Mouse (Mus musculus): ENCODE measurements at regions not wholly inside any gene's neighbourhood (a gene's known extent, or its start where the extent isn't known, plus 50 kb on each side); places are given as distances from the start of the nearest gene placed in this dataset.

GRCm38 (mm10) chr8:116352635-116353034 lies 152.1 kb upstream of the Dynlrb2 start:
- Histone ChIP-seq H3K4me3 (ENCODE audit: control insufficient read depth in 1 of 2, insufficient read depth in 1 of 2, low read depth in 2 of 2, low read length in 2 of 2) (no peak overlapping the region), H3K9me3 (replicated peaks; ENCODE audit: insufficient read depth, low read length) (no peaks in the 10 kb centered on the region), H3K9ac (ENCODE audit: control insufficient read depth, low read depth, low read length, poor library complexity, severe bottlenecking) (no peak overlapping the region), H3K4me1 (ENCODE audit: control insufficient read depth in 1 of 2, insufficient read depth in 2 of 2, low read length in 2 of 2) (no peaks in the 10 kb centered on the region), H3K27me3 (ENCODE audit: control insufficient read depth in 1 of 2, insufficient read depth in 2 of 2, low read length in 2 of 2) (no peaks in the 10 kb centered on the region), H3K36me3 (ENCODE audit: control insufficient read depth in 1 of 2, insufficient read depth in 2 of 2, low read length in 2 of 2) (no peaks in the 10 kb centered on the region), H3K79me2 (ENCODE audit: control insufficient read depth, insufficient read depth, low read length, poor library complexity) (no peaks in the 10 kb centered on the region), H3K27ac (ENCODE audit: control insufficient read depth, low read depth, low read length) (no peak overlapping the region)
- TF ChIP-seq GATA1 (IDR thresholded peaks at IDR 0.05; ENCODE audit: low read depth, low read length) (no peak), KAT2A (conservative IDR thresholded peaks at IDR 0.05; ENCODE audit: low read depth, low read length) (no peak), SIN3A (IDR thresholded peaks at IDR 0.05; ENCODE audit: low read length) (no peak), ZMIZ1 (IDR thresholded peaks at IDR 0.05; ENCODE audit: low read depth, low read length) (no peak), CTCF (IDR thresholded peaks at IDR 0.05 in 2 of 3, conservative IDR thresholded peaks at IDR 0.05 in 1 of 3; ENCODE audit: control insufficient read depth in 1 of 3, insufficient read depth in 1 of 3, low read depth in 2 of 3, low read length in 3 of 3, poor library complexity in 1 of 3, severe bottlenecking in 1 of 3) (no peak), MAZ (IDR thresholded peaks at IDR 0.05; ENCODE audit: low read depth, low read length) (no peak), ETS1 (IDR thresholded peaks at IDR 0.05; ENCODE audit: low read depth, low read length) (no peak), MXI1 (IDR thresholded peaks at IDR 0.05; ENCODE audit: low read depth, low read length) (no peak), ZKSCAN1 (IDR thresholded peaks at IDR 0.05; ENCODE audit: low read depth, low read length) (no peak)
- no peak for DNase-seq (ENCODE audit: low read depth, low spot score)

DNA sequence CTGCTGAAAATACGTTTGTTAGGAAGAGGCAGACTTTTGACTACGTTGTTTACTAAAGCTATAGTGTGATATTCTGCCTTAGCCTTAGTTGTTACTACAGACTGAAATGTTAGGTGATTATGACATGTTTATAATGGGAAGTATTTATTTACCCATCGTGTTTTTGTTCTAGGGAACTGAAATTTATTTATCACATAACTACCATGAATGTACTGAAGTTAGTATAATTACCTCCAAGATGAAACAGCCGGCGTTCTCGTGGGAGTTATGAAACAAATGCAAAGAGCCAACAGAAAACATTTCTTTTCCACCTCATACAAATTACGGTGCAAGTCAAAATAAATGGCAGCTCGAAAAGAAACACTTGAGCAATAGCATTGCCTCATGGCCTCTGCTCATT lies 155.8 kb upstream of the Dynlrb2 start:
- H3K9ac ChIP-seq (ENCODE audit: control insufficient read depth, low read depth, low read length, poor library complexity, severe bottlenecking): no peak overlapping the region
- H3K36me3 ChIP-seq (ENCODE audit: control insufficient read depth in 1 of 2, insufficient read depth in 2 of 2, low read length in 2 of 2): no peaks in the 10 kb centered on the region
- no peaks in the 10 kb centered on the region for H3K79me2 ChIP-seq (ENCODE audit: control insufficient read depth, insufficient read depth, low read length, poor library complexity)
- no peak for TF ChIP-seq POLR2A (IDR thresholded peaks at IDR 0.05; ENCODE audit: control insufficient read depth in 1 of 2, insufficient read depth in 1 of 2, low read depth in 1 of 2, low read length in 2 of 2, poor library complexity in 1 of 2)
- TF ChIP-seq MAFK (IDR thresholded peaks at IDR 0.05; ENCODE audit: borderline replicate concordance, low read depth, low read length): no peak
- TF ChIP-seq MAZ (IDR thresholded peaks at IDR 0.05; ENCODE audit: low read depth, low read length): no peak
- no peak for TF ChIP-seq ETS1 (IDR thresholded peaks at IDR 0.05; ENCODE audit: low read depth, low read length)
- TF ChIP-seq MAX (IDR thresholded peaks at IDR 0.05; ENCODE audit: low read length): no peak
- no peak for TF ChIP-seq RAD21 (IDR thresholded peaks at IDR 0.05; ENCODE audit: low read depth, low read length)
- no peak for TF ChIP-seq ZMIZ1 (IDR thresholded peaks at IDR 0.05; ENCODE audit: low read depth, low read length)
- no peak for TF ChIP-seq KAT2A (conservative IDR thresholded peaks at IDR 0.05; ENCODE audit: low read depth, low read length)
- no peak for TF ChIP-seq GATA1 (IDR thresholded peaks at IDR 0.05; ENCODE audit: low read depth, low read length)
- no peak for TF ChIP-seq HCFC1 (IDR thresholded peaks at IDR 0.05; ENCODE audit: low read depth, low read length)
- no peak for TF ChIP-seq E2F4 (IDR thresholded peaks at IDR 0.05; ENCODE audit: borderline replicate concordance, low read depth, low read length)
- no peak for TF ChIP-seq EP300 (IDR thresholded peaks at IDR 0.05; ENCODE audit: low read depth in 1 of 2, low read length in 2 of 2)
- TF ChIP-seq RCOR1 (IDR thresholded peaks at IDR 0.05; ENCODE audit: low read depth, low read length): no peak
- no peak for TF ChIP-seq MXI1 (IDR thresholded peaks at IDR 0.05; ENCODE audit: low read depth, low read length)
- no peak for TF ChIP-seq MEF2A (IDR thresholded peaks at IDR 0.05; ENCODE audit: extremely low read depth, insufficient replicate concordance, low read depth, low read length, poor library complexity, severe bottlenecking)
- no peak for TF ChIP-seq JUND (IDR thresholded peaks at IDR 0.05; ENCODE audit: low read depth, low read length)
- no peak overlapping the region for H3K4me3 ChIP-seq (ENCODE audit: control insufficient read depth in 1 of 2, insufficient read depth in 1 of 2, low read depth in 2 of 2, low read length in 2 of 2)
- no peak overlapping the region for H3K27ac ChIP-seq (ENCODE audit: control insufficient read depth, low read depth, low read length)
- no peaks in the 10 kb centered on the region for H3K27me3 ChIP-seq (ENCODE audit: control insufficient read depth in 1 of 2, insufficient read depth in 2 of 2, low read length in 2 of 2)
- H3K4me1 ChIP-seq (ENCODE audit: control insufficient read depth in 1 of 2, insufficient read depth in 2 of 2, low read length in 2 of 2): no peaks in the 10 kb centered on the region
- DNase-seq (ENCODE audit: low read depth, low spot score): no peak
- no peaks in the 10 kb centered on the region for H3K9me3 ChIP-seq (replicated peaks; ENCODE audit: insufficient read depth, low read length)

All from MEL (cell line).